Mouse (Mus musculus): ENCODE measurements around the gene Aak1.

- no peak for TF ChIP-seq POLR2A (IDR thresholded peaks at IDR 0.05; ENCODE audit: low read depth, low read length)
- no peak for TF ChIP-seq CTCF (IDR thresholded peaks at IDR 0.05; ENCODE audit: extremely low read depth, insufficient read depth, insufficient read length, insufficient replicate concordance)
Observed at GRCm38 (mm10) chr6:87037826-87038620, 188.7 kb downstream of the Aak1 start.
